Mouse (Mus musculus): Measurements from ENCODE around the gene Pate2. TPM values are rescaled to one million over a fixed set of nuclear protein-coding genes. Genes with fewer than 3 reads are reported as not detected.

Pate2 gene
- total RNA-seq, 2 experiments from 2014 or later: not detected

GRCm38 (mm10) chr9:35707265-35707664, 137.2 kb downstream of the Pate2 start:
- no peak for DNase-seq (ENCODE audit: low spot score)

Other genes starting within 250 kb of the Pate2 start
- 10 to 100 TPM in 1 of 2 experiments, 1 to 10 TPM in 1; 9.5 to 10.4 TPM for gene Cdon, start 149.2 kb upstream of the Pate2 start, total RNA-seq (2021)
- gene Gm1113, start 52.0 kb upstream of the Pate2 start, total RNA-seq (2021): not detected
- not detected for gene Ddx25, start 11.8 kb upstream of the Pate2 start, total RNA-seq (2021)
- gene Pus3, start 11.7 kb upstream of the Pate2 start, total RNA-seq (2021): 10 to 100 TPM in 1 of 2 experiments, 1 to 10 TPM in 1; 9.2 to 10.3 TPM
- gene Hyls1, start 114 bp downstream of the Pate2 start, total RNA-seq (2021): under 1 TPM; 0.80 to 0.95 TPM
- not detected for gene Pate4, start 41.7 kb downstream of the Pate2 start, total RNA-seq (2021)
- gene Pate3, start 77.9 kb downstream of the Pate2 start, total RNA-seq (2021): not detected
- not detected for gene Pate1, start 117.1 kb downstream of the Pate2 start, total RNA-seq (2021)
- not detected for gene Gm17677, start 170.8 kb downstream of the Pate2 start, total RNA-seq (2021)
- not detected for gene Gm17727, start 207.8 kb downstream of the Pate2 start, total RNA-seq (2021)
- gene Gm27235, start 219.8 kb downstream of the Pate2 start, total RNA-seq (2021): not detected
- not detected for gene D730048I06Rik, start 219.8 kb downstream of the Pate2 start, total RNA-seq (2021)

All from gastrocnemius, adult 18-20 months (tissue).